Mouse (Mus musculus): Measurements from ENCODE around the gene Ror1. TPM values are rescaled to one million over a fixed set of nuclear protein-coding genes. Genes with fewer than 3 reads are reported as not detected.
A peak's percentile ranks its signal among the peaks of the same experiment; 100 is the strongest.

Gene Ror1
- polyA plus RNA-seq, 1 experiment = 0.12 TPM

DNA sequence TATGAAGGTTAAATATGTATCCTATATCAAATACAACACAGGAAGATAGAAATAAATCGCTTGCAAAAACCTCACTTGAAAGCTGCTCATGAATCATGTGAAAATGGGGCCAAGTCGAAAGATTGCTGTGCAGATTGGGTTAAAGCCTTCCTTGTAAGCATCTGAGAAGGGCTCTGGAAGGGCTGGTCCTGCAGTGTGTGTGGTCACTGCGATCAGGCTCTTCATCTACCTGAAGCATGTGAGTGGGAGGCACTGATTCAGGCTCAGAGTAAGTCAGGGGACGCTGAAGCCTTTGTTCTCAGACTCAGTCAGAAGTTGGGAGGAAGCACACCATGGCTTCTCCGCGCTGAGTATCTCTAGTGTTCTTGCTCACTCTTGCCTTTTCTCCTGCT lies 176.1 kb downstream of the Ror1 start:
- no peak overlapping the region for H3K27ac ChIP-seq (ENCODE audit: control insufficient read depth, insufficient read depth, low read depth, low read length)
- H3K27me3 ChIP-seq (ENCODE audit: control insufficient read depth, insufficient read depth, low read length) = no peaks in the 10 kb centered on the region

DNA sequence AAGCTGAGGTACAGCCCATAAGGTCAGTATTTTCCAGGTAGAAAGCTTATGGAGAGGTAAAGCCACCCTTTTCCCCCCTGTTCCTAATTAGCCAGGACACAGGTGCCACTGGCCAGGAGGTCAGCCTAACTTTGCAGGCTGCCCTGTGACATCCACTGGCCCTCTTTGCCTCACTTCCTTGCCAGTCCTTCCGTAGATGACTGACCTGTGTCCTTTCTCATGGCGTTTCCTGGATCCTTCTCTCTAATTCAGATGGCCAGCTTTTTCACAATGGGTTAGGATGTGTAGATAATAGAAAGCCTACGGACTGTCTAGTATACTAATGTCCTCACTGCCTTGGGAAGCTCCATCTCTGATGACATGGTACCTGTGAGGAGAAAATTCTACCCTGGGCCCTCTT lies 177.8 kb downstream of the Ror1 start:
- TF ChIP-seq CTCF (IDR thresholded peaks at IDR 0.05; ENCODE audit: control insufficient read depth, insufficient read depth, insufficient replicate concordance, low read depth, low read length) = no peak
- TF ChIP-seq POLR2A (IDR thresholded peaks at IDR 0.05; ENCODE audit: control insufficient read depth, low read depth, low read length) = no peak
- H3K4me1 ChIP-seq (ENCODE audit: control insufficient read depth, insufficient read depth, low read length) = no peaks in the 10 kb centered on the region
- no peak overlapping the region for H3K4me3 ChIP-seq (ENCODE audit: control insufficient read depth, low read depth, low read length)
- no peak overlapping the region for H3K27ac ChIP-seq (ENCODE audit: control insufficient read depth, insufficient read depth, low read depth, low read length)
- H3K27me3 ChIP-seq (ENCODE audit: control insufficient read depth, insufficient read depth, low read length) = no peaks in the 10 kb centered on the region
- no peaks in the 10 kb centered on the region for H3K36me3 ChIP-seq (ENCODE audit: control insufficient read depth, insufficient read depth, low read length)

More for the DNA sequence above, 176.1 kb downstream of the Ror1 start:
- Histone ChIP-seq H3K36me3 (ENCODE audit: control insufficient read depth, insufficient read depth, low read length) (no peaks in the 10 kb centered on the region), H3K4me1 (ENCODE audit: control insufficient read depth, insufficient read depth, low read length) (no peaks in the 10 kb centered on the region), H3K4me3 (ENCODE audit: control insufficient read depth, low read depth, low read length) (no peak overlapping the region)
- TF ChIP-seq POLR2A (IDR thresholded peaks at IDR 0.05; ENCODE audit: control insufficient read depth, low read depth, low read length) = no peak
- TF ChIP-seq CTCF (IDR thresholded peaks at IDR 0.05; ENCODE audit: control insufficient read depth, insufficient read depth, insufficient replicate concordance, low read depth, low read length) = no peak

DNA sequence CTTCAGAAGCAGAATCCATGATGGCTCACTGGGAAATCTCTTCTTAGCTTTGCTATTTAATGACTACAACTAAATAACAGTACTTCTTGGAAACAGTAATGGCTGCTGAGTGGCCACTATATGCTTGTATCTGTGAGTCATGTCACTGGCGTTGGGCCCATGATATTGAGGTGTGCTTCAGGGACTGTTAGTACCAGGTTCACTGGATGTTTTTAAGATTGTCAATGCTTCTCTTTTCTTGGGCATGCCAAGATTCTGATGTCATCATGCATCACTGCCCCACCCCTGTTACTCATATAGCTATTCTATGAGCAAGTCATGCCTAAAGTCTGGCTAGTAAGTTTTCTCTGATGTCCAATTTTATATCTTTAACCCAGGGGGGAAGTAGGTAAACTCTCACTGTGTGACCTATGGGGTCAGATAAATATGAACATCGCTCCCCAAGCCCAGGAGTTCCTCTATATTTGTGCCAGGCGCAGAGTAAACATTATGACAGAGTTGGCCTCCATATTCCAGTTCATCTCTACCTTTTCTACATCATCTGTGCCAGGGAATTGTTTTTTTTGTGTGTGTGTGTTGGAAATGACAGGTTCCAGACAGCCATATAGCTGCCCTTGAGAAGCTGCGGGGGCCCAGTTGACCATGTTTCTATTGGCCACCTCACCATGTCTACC lies 178.4 kb downstream of the Ror1 start:
- TF ChIP-seq CTCF (IDR thresholded peaks at IDR 0.05; ENCODE audit: control insufficient read depth, insufficient read depth, insufficient replicate concordance, low read depth, low read length) (no peak), POLR2A (IDR thresholded peaks at IDR 0.05; ENCODE audit: control insufficient read depth, low read depth, low read length) (no peak)
- no peak overlapping the region for H3K27ac ChIP-seq (ENCODE audit: control insufficient read depth, insufficient read depth, low read depth, low read length)
- H3K36me3 ChIP-seq (ENCODE audit: control insufficient read depth, insufficient read depth, low read length) = no peaks in the 10 kb centered on the region
- no peaks in the 10 kb centered on the region for H3K27me3 ChIP-seq (ENCODE audit: control insufficient read depth, insufficient read depth, low read length)
- H3K4me1 ChIP-seq (ENCODE audit: control insufficient read depth, insufficient read depth, low read length) = no peaks in the 10 kb centered on the region
- no peak overlapping the region for H3K4me3 ChIP-seq (ENCODE audit: control insufficient read depth, low read depth, low read length)

DNA sequence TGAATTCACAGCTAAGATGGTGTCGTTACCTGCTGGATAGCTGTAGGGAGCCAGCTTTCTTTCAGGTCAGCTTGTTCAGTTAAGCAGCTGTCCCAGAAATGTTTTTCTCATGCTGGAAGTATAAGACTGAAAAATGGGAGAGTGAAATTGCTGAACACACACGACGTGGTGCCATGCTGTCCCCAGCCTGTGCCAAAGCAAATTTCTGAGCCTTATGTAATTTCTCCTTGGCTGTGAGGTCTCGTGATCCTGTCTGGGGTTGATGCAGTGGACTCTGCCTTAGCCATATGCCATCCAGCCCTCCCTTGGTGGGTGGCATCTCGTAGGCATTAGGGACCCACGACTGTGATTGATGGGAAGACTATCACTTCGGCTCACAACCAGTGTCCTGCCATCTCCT lies 180.9 kb downstream of the Ror1 start:
- TF ChIP-seq POLR2A (IDR thresholded peaks at IDR 0.05; ENCODE audit: control insufficient read depth, low read depth, low read length) (no peak), CTCF (IDR thresholded peaks at IDR 0.05; ENCODE audit: control insufficient read depth, insufficient read depth, insufficient replicate concordance, low read depth, low read length) (no peak)
- Histone ChIP-seq H3K27ac (ENCODE audit: control insufficient read depth, insufficient read depth, low read depth, low read length) (no peak overlapping the region), H3K36me3 (ENCODE audit: control insufficient read depth, insufficient read depth, low read length) (no peaks in the 10 kb centered on the region), H3K27me3 (ENCODE audit: control insufficient read depth, insufficient read depth, low read length) (no peaks in the 10 kb centered on the region), H3K4me3 (ENCODE audit: control insufficient read depth, low read depth, low read length) (no peak overlapping the region), H3K4me1 (ENCODE audit: control insufficient read depth, insufficient read depth, low read length) (no peaks in the 10 kb centered on the region)

DNA sequence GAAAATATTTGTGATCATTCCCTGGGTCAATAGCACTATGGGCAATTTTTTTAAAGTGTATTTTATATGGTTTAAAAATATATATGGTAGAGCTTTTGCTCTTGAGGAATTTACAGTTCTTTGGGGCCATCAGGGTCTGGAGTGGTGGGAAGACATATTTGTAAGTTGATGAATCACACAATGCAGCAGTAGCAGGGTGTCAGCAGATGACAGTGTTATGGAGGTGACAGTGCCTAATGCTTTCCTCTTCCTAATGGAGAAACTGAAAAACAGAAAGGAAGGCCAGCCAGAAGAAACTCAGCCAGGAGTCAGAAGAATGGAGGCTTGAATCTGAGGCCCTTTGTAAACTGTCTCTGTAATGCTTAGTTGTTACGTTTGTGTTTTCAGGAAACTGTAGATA lies 181.4 kb downstream of the Ror1 start:
- Histone ChIP-seq H3K36me3 (ENCODE audit: control insufficient read depth, insufficient read depth, low read length) (no peaks in the 10 kb centered on the region), H3K27me3 (ENCODE audit: control insufficient read depth, insufficient read depth, low read length) (no peaks in the 10 kb centered on the region), H3K27ac (ENCODE audit: control insufficient read depth, insufficient read depth, low read depth, low read length) (no peak overlapping the region), H3K4me3 (ENCODE audit: control insufficient read depth, low read depth, low read length) (no peak overlapping the region), H3K4me1 (ENCODE audit: control insufficient read depth, insufficient read depth, low read length) (no peaks in the 10 kb centered on the region)
- TF ChIP-seq CTCF (IDR thresholded peaks at IDR 0.05; ENCODE audit: control insufficient read depth, insufficient read depth, insufficient replicate concordance, low read depth, low read length) (no peak), POLR2A (IDR thresholded peaks at IDR 0.05; ENCODE audit: control insufficient read depth, low read depth, low read length) (no peak)

DNA sequence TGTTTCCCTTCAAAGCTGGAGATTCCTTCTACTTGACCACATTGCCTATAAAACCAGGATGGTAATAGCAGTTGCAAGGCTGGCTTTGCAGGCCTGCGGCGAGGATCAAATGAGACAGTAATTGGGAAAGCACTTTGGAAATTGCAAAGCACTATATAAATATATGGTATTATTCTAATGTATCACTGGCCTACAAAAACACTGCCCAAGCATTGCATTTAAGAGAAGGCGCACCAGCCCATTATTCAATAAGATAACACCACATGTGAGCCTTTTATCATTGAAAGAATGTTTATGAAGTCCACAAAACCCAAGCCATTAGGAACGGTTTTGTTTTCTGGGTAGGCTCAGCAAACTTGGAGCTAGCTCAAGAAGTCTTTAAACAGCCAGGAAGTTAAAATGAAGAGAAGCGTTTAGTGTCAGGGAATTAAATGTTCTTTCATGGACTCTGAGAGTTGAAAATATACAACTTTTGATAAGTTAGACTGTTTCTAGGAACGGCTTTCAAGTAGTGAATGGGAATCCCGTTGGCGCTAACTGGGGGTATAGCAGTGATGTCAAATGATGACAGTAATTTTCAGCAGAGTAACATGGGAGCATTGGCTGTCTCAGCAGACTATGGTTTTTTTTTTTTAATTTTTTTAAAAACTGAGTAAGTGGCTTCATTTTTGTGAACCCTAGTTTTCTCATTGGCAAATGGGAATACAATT lies 187.7 kb downstream of the Ror1 start:
- TF ChIP-seq POLR2A (IDR thresholded peaks at IDR 0.05; ENCODE audit: control insufficient read depth, low read depth, low read length) = no peak
- TF ChIP-seq CTCF (IDR thresholded peaks at IDR 0.05; ENCODE audit: control insufficient read depth, insufficient read depth, insufficient replicate concordance, low read depth, low read length) = no peak
- Histone ChIP-seq H3K36me3 (ENCODE audit: control insufficient read depth, insufficient read depth, low read length) (no peaks in the 10 kb centered on the region), H3K4me3 (ENCODE audit: control insufficient read depth, low read depth, low read length) (no peak overlapping the region), H3K27ac (ENCODE audit: control insufficient read depth, insufficient read depth, low read depth, low read length) (no peak overlapping the region), H3K27me3 (ENCODE audit: control insufficient read depth, insufficient read depth, low read length) (no peaks in the 10 kb centered on the region), H3K4me1 (ENCODE audit: control insufficient read depth, insufficient read depth, low read length) (no peaks in the 10 kb centered on the region)

DNA sequence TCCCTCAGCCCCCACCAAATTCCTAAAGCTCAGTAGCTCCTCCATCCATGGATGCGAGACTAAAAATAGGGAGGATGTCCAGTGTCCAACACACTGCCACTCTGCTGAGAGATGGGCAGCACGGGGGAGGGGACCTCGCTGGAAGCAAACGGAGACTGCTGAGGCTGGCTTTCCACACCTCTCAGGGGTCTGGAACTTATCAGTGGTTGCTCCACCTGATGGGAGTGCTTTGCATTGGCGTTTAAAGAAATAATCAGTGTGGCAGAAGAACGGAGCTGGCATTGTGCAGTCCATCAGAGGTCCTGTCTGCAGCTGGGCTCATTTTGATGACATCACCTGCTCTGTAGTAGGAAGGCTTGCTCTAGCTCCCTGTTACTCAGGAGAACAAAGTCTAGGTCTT lies 188.9 kb downstream of the Ror1 start:
- TF ChIP-seq CTCF (IDR thresholded peaks at IDR 0.05; ENCODE audit: control insufficient read depth, insufficient read depth, insufficient replicate concordance, low read depth, low read length) (no peak), POLR2A (IDR thresholded peaks at IDR 0.05; ENCODE audit: control insufficient read depth, low read depth, low read length) (no peak)
- Histone ChIP-seq H3K4me3 (ENCODE audit: control insufficient read depth, low read depth, low read length) (no peak overlapping the region), H3K27ac (ENCODE audit: control insufficient read depth, insufficient read depth, low read depth, low read length) (0 out of 2 replicates have a peak overlapping the region, but pooled peaks have one; percentile 6)

More for the DNA sequence above, 188.9 kb downstream of the Ror1 start:
- Histone ChIP-seq H3K36me3 (ENCODE audit: control insufficient read depth, insufficient read depth, low read length) (no peaks in the 10 kb centered on the region), H3K4me1 (ENCODE audit: control insufficient read depth, insufficient read depth, low read length) (no peaks in the 10 kb centered on the region), H3K27me3 (ENCODE audit: control insufficient read depth, insufficient read depth, low read length) (no peaks in the 10 kb centered on the region)
